Mouse (Mus musculus) hematopoietic stem cell, adult 5-6 weeks (primary cell): ENCODE measurements around the gene Amy2a2. TPM values are rescaled to one million over a fixed set of nuclear protein-coding genes. Genes with fewer than 3 reads are reported as not detected.
A peak's percentile ranks its signal among the peaks of the same experiment; 100 is the strongest.
"Not testable (repeated sequence)": the region's sequence is repeated elsewhere in the genome, so short reads cannot be mapped to it uniquely, and the experiment has no call there.

Experiments
- ATAC-seq, 2 experiments: fragments of 125-278 bp in 1 of 2; replicated peaks in 1 of 2; 2 replicates each; pipeline ENCODE4 v1.8.0; 2016 to 2017; ENCODE audit warnings: inconsistent platforms in 2 of 2, mild to moderate bottlenecking in 2 of 2, moderate number of reproducible peaks in 2 of 2, low read depth in 1 of 2, moderate TSS enrichment in 1 of 2; ENCODE audit not compliant: low FRiP score in 2 of 2, poor library complexity in 2 of 2, severe bottlenecking in 2 of 2, insufficient read depth in 1 of 2, low TSS enrichment in 1 of 2
- total RNA-seq: library from RNA; stranded (forward); fragments of 172-1452, 232-1000 nt; gene quantifications from 2 replicates; pipeline ENCODE4 v1.2.3, GENCODE M21; 2017

The Amy2a2 gene
- total RNA-seq, result not detected in 2 replicates

DNA sequence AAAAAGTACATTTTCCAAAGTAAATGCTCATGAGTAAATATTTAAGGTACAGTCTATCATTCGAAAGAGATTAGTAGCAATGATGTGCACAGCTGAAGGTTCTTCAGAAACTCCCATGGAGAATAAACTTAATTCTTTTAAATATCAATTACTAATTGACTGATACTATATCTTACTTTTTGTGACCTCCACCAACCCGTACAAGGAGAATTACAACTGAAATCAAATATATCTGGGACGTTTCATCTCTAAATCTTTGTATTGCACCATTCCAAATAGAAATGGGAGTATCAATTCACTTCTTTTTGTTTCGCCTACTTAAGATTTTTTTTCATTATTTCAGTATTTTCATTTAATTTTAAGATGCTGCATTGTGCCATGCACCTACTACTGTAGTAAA, at the start of gene Amy2a2:
TSS of gene Amy2a2 (minus strand) at position 101 of the 400 bp plus-strand sequence.
- ATAC-seq, result not testable (repeated sequence)

DNA sequence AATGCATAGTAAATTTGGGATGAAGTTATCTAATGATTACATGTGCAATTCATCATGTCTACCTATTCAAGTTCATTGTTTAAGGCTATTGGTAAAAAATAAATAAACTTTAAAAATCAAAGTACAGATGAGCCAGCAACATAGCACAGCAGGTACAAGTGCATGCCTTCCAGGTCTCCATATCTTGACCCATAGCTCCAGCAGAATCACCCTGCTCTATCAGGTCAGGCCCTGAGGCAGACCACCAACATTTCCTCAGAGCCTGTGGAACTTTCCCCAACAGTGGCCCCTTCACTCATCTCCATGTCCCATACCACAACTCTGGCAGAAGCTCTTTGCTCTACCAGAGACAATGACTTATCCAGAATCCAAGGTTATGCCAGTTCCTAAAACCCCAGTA, 11.0 kb downstream of the Amy2a2 start:
- not testable (repeated sequence) for ATAC-seq

DNA sequence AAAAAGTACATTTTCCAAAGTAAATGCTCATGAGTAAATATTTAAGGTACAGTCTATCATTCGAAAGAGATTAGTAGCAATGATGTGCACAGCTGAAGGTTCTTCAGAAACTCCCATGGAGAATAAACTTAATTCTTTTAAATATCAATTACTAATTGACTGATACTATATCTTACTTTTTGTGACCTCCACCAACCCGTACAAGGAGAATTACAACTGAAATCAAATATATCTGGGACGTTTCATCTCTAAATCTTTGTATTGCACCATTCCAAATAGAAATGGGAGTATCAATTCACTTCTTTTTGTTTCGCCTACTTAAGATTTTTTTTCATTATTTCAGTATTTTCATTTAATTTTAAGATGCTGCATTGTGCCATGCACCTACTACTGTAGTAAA, 32.5 kb downstream of the Amy2a2 start, which contains the start of gene Amy2a3:
TSS of gene Amy2a3 (minus strand) at position 101 of the 400 bp plus-strand sequence.
- not testable (repeated sequence) for ATAC-seq

DNA sequence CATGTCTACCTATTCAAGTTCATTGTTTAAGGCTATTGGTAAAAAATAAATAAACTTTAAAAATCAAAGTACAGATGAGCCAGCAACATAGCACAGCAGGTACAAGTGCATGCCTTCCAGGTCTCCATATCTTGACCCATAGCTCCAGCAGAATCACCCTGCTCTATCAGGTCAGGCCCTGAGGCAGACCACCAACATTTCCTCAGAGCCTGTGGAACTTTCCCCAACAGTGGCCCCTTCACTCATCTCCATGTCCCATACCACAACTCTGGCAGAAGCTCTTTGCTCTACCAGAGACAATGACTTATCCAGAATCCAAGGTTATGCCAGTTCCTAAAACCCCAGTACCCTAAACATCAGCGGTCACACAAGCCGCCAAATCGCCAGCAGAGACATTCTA, 43.5 kb downstream of the Amy2a2 start:
- peak in 1 of 2 experiments; percentile 37; a peak in 1 of 4 replicates for ATAC-seq

Other genes starting within 250 kb of the Amy2a2 start
- not detected in 2 replicates for gene Amy2a5, start 97.8 kb downstream of the Amy2a2 start, total RNA-seq
- not detected in 2 replicates for gene Amy2a4, start 65.2 kb downstream of the Amy2a2 start, total RNA-seq
- gene Amy2a3, start 32.6 kb downstream of the Amy2a2 start, total RNA-seq, result not detected in 2 replicates
- gene Amy2a1, start 175.8 kb upstream of the Amy2a2 start, total RNA-seq, result not detected in 2 replicates